Mouse (Mus musculus) embryonic stem cell, embryonic (primary cell): ENCODE measurements at regions not wholly inside any gene's neighbourhood (a gene's known extent, or its start where the extent isn't known, plus 50 kb on each side); places are given as distances from the start of the nearest gene placed in this dataset.

ENCODE experiments used
- CTCF ChIA-PET, 4 experiments: fragments of 300-600 bp in 2 of 4; fragments of 350-600 bp in 2 of 4; sonication (Branson Sonifier 250); formaldehyde crosslinking; loops; one replicate each; lab custom pipeline; 2022; ENCODE audit warnings: inconsistent platforms in 2 of 4; lab: Charles Lee
- POLR2A ChIA-PET, 4 experiments: fragments of 300-600 bp in 2 of 4; fragments of 350-600 bp in 2 of 4; sonication (Branson Sonifier 250); formaldehyde crosslinking; loops; one replicate each; lab custom pipeline; 2022; ENCODE audit warnings: antibody characterized with exemption in 4 of 4, inconsistent platforms in 1 of 4; lab: Charles Lee

DNA sequence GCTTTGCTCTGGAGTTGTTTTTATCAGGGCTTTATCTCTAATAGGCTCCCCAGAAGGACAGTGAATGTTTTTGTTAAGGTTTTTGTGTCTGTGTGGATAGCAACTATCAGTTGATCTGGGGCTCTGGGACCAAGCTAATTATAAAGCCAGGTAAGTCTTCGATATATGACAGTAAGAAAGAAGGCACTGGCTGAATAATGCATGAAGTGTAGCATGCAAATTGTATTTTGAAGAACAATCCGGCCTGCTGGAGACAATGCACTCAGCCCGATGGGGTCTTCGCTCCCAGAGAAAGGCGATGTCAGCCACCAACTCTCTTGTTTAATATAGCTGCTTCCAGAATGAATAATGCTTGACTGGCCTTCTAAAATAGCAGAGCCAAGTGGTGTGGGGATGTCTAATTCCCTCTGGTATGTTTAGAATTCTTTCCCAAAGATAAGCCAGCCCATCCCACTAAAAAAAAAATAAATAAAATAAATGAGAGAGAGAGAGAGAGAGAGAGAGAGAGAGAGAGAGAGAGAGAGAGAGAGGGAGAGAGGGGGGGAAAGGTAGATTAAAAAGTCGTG lies 68.6 kb downstream of the Dad1 start:
- CTCF ChIA-PET: no interaction called here

GRCm38 (mm10) chr14:54183873-54184272 lies 70.0 kb downstream of the Dad1 start:
- ChIA-PET POLR2A (interaction anchor here in 1 of 4 experiments (0.6 to 0.9 kb wide), 2 partner anchors 12 to 156 kb away, joined by 3 read pairs; no protein-coding TSS in a partner anchor), CTCF (no interaction called here)

More for the DNA sequence above, 68.6 kb downstream of the Dad1 start:
- POLR2A ChIA-PET: interaction anchor here in 1 of 4 experiments (0.7 kb wide), 1 partner anchor 14 kb away, joined by 3 read pairs; no protein-coding TSS in a partner anchor

DNA sequence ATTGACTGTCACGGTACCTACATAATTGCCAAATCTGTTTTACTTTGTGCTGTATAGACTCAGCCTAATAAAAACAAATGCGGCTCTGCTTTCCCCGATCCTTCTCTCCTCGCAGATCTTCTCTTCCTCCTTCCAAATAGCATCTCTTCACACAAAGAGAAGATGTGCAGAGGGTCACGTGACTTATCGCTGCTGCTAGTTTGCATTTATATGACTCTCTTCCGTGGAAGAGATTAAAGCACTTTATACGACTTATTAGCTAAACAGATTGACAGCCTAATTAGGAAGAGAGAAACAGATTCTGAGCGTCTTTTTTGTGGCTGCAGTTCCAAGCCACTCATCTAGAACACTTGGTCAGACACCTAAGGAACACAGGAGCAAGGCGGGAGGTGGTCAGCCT lies 71.1 kb downstream of the Dad1 start:
- ChIA-PET POLR2A (interaction anchor here in 1 of 4 experiments (0.9 kb wide), 1 partner anchor 13 kb away, joined by 3 read pairs; no protein-coding TSS in a partner anchor), CTCF (interaction anchor here in 2 of 4 experiments (0.5 to 0.8 kb wide), 2 partner anchors 230 to 341 kb away, joined by 4 to 5 read pairs; no protein-coding TSS in a partner anchor)

DNA sequence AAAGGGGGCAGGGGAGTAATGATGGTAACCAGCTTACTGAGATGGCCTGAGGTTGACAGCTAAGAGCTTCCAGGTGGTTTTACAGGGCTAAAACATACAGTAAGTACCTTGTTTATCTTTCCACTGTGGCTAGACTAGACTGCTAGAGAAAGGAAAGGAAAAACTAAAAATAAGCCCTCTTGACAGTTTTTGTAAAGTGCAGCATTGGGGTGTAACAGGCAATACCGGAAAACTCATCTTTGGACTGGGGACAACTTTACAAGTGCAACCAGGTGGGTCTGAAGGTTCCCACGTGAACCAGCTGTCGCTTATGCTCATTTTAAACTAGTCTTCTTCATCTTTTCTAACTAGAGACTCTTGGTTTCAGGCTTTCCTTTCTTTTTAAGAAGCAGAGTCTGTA lies 72.6 kb downstream of the Dad1 start:
- CTCF ChIA-PET: no interaction called here
- POLR2A ChIA-PET: no interaction called here

- CTCF ChIA-PET: no interaction called here
- POLR2A ChIA-PET: interaction anchor here in 2 of 4 experiments (0.6 to 0.7 kb wide), 2 partner anchors 13 to 416 kb away, joined by 3 read pairs; no protein-coding TSS in a partner anchor
Measured at GRCm38 (mm10) chr14:54180754-54181153, 73.2 kb downstream of the Dad1 start.

DNA sequence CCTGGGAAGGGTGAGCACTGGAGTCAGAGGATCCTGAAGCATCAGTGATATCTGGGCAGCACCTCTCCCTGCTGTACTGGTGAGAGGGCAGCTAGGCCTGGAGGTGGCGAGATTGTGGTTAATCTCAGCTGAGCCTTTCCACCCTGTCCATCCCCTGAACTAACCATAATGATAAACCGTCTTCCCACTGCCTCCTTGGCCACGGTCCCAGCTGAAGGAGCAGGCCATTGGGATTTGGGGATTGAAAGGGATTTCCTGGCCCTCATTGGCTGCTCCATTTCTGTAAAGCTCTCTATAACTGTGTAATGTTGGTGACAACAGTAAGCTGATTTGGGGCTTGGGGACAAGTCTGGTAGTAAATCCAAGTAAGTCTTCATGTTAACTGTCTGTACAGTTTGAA lies 73.6 kb downstream of the Dad1 start:
- ChIA-PET POLR2A (interaction anchor here in 2 of 4 experiments (0.6 to 0.7 kb wide), 2 partner anchors 13 to 416 kb away, joined by 3 read pairs; no protein-coding TSS in a partner anchor), CTCF (interaction anchor here in 1 of 4 experiments (0.5 kb wide), 1 partner anchor 109 kb away, joined by 3 read pairs; no protein-coding TSS in a partner anchor)

GRCm38 (mm10) chr14:54178856-54179255 lies 75.0 kb downstream of the Dad1 start:
- CTCF ChIA-PET: no interaction called here
- POLR2A ChIA-PET: interaction anchor here in 1 of 4 experiments (0.6 kb wide), 1 partner anchor 129 kb away, joined by 5 read pairs; no protein-coding TSS in a partner anchor

DNA sequence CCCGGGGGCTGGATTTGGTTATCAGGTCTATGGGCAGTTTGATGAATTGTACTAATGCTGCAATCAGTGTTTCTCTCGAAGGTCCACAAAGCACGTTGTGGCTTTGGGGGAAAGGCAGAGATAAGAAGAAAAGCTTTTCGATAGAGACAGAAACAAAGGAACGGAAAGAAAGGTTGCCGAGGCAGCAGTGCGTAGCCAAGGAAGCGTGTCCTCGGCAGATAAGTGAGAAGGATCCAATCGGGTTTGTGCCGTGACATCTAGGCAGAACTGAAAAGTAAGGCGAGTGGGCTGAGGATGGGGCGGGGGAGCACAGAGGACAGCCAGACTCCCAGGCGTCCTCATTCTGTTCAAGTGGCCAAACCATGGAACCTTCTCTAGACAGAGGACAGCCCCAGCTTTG lies 77.4 kb downstream of the Dad1 start:
- ChIA-PET CTCF (interaction anchor here in 1 of 4 experiments (0.8 kb wide), 1 partner anchor 24 kb away, joined by 3 read pairs; no protein-coding TSS in a partner anchor), POLR2A (no interaction called here)

- ChIA-PET CTCF (interaction anchor here in 1 of 4 experiments (0.8 kb wide), 1 partner anchor 36 kb away, joined by 5 read pairs; no protein-coding TSS in a partner anchor), POLR2A (interaction anchor here in 1 of 4 experiments (0.5 kb wide), 1 partner anchor 340 kb away, joined by 5 read pairs; no protein-coding TSS in a partner anchor)
Measured at GRCm38 (mm10) chr14:54175476-54175875, 78.4 kb downstream of the Dad1 start.

- ChIA-PET POLR2A (no interaction called here), CTCF (no interaction called here)
Measured at GRCm38 (mm10) chr14:54173316-54173715, 80.6 kb downstream of the Dad1 start.

- ChIA-PET POLR2A (interaction anchor here in 2 of 4 experiments (0.7 kb wide), 2 partner anchors 56 to 254 kb away, joined by 3 read pairs; no protein-coding TSS in a partner anchor), CTCF (no interaction called here)
Measured at GRCm38 (mm10) chr14:54169254-54169653, 84.7 kb downstream of the Dad1 start.

- ChIA-PET CTCF (interaction anchor here in 1 of 4 experiments (0.7 kb wide), 1 partner anchor 258 kb away, joined by 3 read pairs; no protein-coding TSS in a partner anchor), POLR2A (no interaction called here)
Measured at GRCm38 (mm10) chr14:54168414-54168931, 85.4 kb downstream of the Dad1 start.

DNA sequence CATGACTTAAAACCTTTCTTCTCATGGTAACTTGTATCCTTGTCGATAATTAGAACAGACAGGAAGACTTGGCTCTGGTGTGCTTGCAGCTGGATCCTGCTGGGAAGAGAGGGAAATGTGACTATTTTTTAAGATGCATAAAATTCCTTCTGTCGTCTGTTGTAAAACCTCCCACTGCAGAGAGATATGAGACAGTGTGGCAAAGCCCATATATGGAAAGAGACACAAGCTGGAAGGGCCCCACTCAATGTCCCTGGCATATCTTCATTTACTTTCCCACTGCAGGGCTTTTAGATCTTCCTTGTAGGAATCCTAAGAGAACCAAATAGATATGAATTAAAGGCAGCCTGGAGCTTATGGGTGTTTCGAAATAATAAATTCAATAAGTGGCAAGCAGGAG lies 87.8 kb downstream of the Dad1 start:
- ChIA-PET POLR2A (no interaction called here), CTCF (interaction anchor here in 1 of 4 experiments (0.6 kb wide), 1 partner anchor 160 kb away, joined by 4 read pairs; no protein-coding TSS in a partner anchor)

GRCm38 (mm10) chr14:54164874-54165273 lies 89.0 kb downstream of the Dad1 start:
- ChIA-PET CTCF (no interaction called here), POLR2A (no interaction called here)

GRCm38 (mm10) chr14:54161916-54162315 lies 92.0 kb downstream of the Dad1 start:
- CTCF ChIA-PET: interaction anchor here in 2 of 4 experiments (0.5 to 1.7 kb wide), 7 partner anchors 9 to 304 kb away, joined by 3 to 10 read pairs (median 5); partner anchors contain the start of gene Slc7a7 (in 1 of the 2)
- POLR2A ChIA-PET: interaction anchor here in 2 of 4 experiments (1.3 to 1.5 kb wide), 4 partner anchors 9 to 97 kb away, joined by 3 to 4 read pairs (median 3); no protein-coding TSS in a partner anchor

DNA sequence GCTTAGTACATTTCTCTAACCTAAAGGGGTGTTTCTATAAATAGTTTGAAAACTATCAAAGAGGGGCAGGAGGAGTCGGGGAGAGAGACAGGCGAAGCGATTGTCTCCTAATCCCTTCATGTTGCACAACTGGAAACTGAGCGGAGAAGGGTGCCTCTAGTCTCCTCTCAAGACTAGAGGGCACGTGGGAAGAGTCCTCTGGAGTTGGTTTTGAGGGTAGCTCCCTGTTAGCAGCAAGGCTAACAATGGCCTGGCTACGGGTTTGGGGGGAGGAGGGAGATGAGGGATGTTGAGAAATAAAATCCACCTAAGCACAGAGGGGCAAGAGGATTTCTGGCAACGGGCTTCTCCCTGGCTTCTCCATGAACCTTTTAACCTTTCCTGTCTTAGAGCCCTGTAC lies 92.7 kb downstream of the Dad1 start:
- ChIA-PET CTCF (interaction anchor here in 2 of 4 experiments (0.5 to 1.7 kb wide), 8 partner anchors 8 to 304 kb away, joined by 3 to 10 read pairs (median 4); partner anchors contain the start of gene Slc7a7 (in 1 of the 2)), POLR2A (interaction anchor here in 2 of 4 experiments (1.3 to 1.5 kb wide), 4 partner anchors 8 to 97 kb away, joined by 3 to 4 read pairs (median 3); no protein-coding TSS in a partner anchor)

- ChIA-PET POLR2A (no interaction called here), CTCF (no interaction called here)
Measured at GRCm38 (mm10) chr14:54159816-54160215, 94.1 kb downstream of the Dad1 start.

GRCm38 (mm10) chr14:54158214-54158965 lies 95.5 kb downstream of the Dad1 start:
- POLR2A ChIA-PET: no interaction called here
- CTCF ChIA-PET: no interaction called here
